Mouse (Mus musculus) heart, postnatal 36 days (tissue): ENCODE measurements around the gene Dbn1. TPM values are rescaled to one million over a fixed set of nuclear protein-coding genes. Genes with fewer than 3 reads are reported as not detected.
"Not testable (repeated sequence)": the region's sequence is repeated elsewhere in the genome, so short reads cannot be mapped to it uniquely, and the experiment has no call there.

Experiments used
- DNase-seq, 2 experiments: peaks; one replicate each; pipeline ENCODE4 v3.0.0; 2021 to 2022
- intact Hi-C: fragments of 180-260 bp; cut with DNase I; formaldehyde crosslinking; loops from one replicate; pipeline ENCODE4 v1.15.1; 2025
- total RNA-seq, 2 experiments: library from RNA; stranded (reverse); gene quantifications; 2 replicates each; pipeline ENCODE4 v1.2.3; 2021

The Dbn1 gene
- total RNA-seq, 2 experiments from 2014 or later: 9.4 to 9.6 TPM

DNA sequence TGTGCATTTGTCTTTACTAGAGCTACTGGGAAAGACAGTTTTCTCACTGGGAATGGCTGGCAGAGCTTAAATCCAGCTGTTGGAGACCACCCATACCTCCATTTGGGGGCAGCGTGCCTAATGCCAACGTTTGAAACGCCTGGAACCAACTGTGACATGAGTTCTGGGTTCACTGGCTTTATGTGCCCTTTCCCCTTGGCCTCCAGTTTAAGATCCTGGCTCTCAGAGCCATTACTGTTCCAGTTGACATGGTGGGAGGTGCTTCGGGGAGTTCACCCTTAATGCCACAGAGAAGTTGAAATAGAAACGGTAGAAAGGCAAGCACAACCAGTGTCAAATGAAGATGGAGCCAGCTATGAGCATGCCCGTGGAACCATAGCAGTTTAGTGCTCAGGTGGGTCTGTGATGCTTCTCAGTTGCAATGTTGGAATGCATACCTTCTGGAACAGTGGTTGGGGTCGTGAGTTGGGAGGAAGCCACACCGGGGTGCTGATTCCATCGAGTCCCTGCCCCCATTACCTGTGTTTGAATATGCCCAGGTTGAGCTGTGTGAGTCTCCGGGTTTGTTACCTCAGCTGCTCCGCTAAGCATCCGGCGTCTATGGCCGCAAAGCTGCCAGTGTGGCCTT lies 24.4 kb downstream of the Dbn1 start:
- intact Hi-C loops: no loop called here
- no peak for DNase-seq

GRCm38 (mm10) chr13:55462965-55463364 lies 24.9 kb downstream of the Dbn1 start:
- DNase-seq: no peak
- intact Hi-C loops: no loop called here

GRCm38 (mm10) chr13:55451785-55452549 lies 35.9 kb downstream of the Dbn1 start:
- intact Hi-C loops: no loop called here
- DNase-seq: peak; percentile 57 to 59

DNA sequence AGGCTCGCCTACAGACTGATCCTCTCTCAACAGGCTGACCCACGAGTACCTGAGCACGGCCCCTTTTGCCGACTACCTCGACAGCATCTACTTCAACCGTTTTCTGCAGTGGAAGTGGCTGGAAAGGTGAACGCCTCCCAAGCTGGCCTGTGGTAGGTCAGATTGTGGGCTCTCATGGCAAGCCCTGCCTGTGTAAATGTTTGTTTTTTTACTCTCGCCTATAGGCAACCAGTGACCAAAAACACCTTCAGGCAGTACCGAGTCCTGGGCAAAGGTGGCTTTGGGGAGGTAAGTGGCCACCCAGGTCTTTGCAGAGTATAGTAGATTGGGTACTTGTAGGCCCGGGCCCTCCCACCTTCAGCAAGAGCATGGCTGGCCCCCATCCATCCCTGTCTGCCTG lies 36.6 kb downstream of the Dbn1 start:
- DNase-seq: no peak
- intact Hi-C loops: no loop called here

DNA sequence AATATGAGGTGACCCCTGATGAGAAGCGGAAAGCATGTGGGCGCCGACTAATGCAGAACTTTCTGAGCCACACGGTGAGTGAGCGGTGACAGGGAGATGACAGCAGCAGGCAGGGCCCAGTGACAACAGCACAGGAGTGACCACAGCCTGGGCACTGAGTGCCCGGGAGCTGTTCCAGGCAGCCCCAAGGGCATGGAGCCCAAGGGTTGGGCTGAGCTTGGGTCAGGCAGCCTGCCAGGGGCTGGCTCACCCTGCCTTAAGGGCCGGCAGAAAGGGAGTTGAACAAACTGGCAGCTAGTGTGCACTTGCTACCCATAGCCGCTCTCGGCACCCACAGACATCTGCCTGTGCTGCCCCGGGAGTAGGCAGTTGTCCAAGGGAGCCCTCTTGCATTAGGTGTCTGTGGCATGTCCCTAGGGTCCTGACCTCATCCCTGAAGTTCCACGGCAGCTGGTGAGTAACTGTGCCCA lies 37.4 kb downstream of the Dbn1 start:
- intact Hi-C loops: no loop called here
- peak; percentile 76 to 79 for DNase-seq

GRCm38 (mm10) chr13:55449679-55450441 lies 38.1 kb downstream of the Dbn1 start:
- intact Hi-C loops: loop anchor here (2.0 kb wide), 1 partner anchor 65 kb away; no protein-coding TSS in a partner anchor
- no peak for DNase-seq

- no peak for DNase-seq
- intact Hi-C loops: loop anchor here (2.0 kb wide), 1 partner anchor 66 kb away; no protein-coding TSS in a partner anchor
These were observed 38.7 kb downstream of the Dbn1 start for GRCm38 (mm10) chr13:55449205-55449604.

DNA sequence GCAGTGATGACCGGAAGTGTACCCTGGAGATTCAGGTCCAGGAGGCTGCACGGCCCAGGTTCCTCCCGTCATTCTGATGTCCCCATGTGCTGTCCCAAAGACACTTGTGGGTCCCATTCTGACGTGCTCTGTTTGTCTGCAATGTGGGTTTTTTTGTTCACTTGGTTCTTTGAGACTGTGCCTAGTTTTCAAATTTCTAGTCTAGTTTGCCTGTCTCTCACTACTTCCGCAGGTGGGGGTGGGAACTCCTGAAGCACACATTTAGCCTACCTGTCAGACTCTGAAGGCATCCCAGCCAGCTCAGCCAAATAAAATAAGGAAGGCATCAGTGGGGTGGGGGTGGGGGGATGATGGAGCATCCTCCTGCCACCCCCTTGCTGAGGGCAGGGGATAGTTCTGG lies 39.8 kb downstream of the Dbn1 start:
- DNase-seq: no peak
- intact Hi-C loops: loop anchor here (2.0 kb wide), 1 partner anchor 67 kb away; no protein-coding TSS in a partner anchor

DNA sequence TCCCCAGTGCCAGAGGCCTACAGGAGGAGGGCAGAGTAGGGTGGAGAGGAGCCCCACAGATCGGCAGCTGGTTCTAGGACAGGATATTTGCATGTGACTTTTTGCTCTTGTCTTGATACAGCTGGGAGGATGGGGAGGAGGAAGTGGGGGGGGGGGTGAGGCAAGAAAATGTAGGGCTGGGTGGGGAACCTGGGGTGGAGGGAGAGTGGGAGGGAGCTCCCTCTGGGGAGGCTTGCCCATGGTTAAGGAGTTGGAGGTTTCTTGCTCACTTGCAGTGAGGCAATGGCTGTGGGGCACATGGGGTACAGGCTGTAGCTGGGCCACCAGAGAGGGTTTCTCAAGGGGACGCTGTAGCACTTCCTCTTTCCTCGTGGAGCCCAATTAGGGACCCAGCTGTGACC lies 40.4 kb downstream of the Dbn1 start:
- DNase-seq: no peak
- intact Hi-C loops: no loop called here

DNA sequence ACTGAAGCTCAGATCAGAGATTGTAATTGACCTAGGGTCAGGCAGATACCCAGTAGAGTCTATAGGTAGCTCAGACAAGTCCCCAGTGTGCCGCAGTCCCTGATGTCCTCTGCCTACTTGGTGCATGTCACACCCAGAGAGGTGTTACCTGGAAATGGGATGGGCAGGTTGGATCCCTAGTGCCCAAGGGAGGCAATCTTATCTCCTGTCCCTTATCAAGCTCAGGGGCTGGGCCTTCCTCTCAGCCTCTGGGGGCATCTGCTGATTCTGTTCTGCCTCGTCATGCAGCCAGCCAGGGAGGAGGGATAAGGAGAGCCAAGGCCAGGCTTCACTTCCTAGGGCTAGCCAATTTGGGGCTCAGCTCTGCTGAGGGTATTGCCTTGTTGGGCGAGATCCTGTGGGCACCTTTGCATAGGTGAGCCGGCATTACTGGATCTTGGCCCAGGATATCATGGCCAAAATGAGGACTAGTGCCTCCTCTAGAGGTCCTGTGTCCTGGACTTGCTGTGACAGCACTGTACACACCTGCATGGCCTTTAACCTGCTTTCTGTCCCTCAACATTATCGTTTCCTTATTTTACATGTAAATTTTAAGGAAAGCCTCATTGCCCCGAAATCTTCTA lies 41.3 kb downstream of the Dbn1 start:
- intact Hi-C loops: no loop called here
- DNase-seq: no peak

GRCm38 (mm10) chr13:55445361-55446091 lies 42.4 kb downstream of the Dbn1 start:
- intact Hi-C loops: no loop called here
- DNase-seq: no peak

GRCm38 (mm10) chr13:55444937-55445315 lies 43.0 kb downstream of the Dbn1 start, which contains the start of gene Grk6:
Gene Grk6 (plus strand): TSS chr13:55445072.
- intact Hi-C loops: no loop called here
- peak; percentile 97 to 99 for DNase-seq

DNA sequence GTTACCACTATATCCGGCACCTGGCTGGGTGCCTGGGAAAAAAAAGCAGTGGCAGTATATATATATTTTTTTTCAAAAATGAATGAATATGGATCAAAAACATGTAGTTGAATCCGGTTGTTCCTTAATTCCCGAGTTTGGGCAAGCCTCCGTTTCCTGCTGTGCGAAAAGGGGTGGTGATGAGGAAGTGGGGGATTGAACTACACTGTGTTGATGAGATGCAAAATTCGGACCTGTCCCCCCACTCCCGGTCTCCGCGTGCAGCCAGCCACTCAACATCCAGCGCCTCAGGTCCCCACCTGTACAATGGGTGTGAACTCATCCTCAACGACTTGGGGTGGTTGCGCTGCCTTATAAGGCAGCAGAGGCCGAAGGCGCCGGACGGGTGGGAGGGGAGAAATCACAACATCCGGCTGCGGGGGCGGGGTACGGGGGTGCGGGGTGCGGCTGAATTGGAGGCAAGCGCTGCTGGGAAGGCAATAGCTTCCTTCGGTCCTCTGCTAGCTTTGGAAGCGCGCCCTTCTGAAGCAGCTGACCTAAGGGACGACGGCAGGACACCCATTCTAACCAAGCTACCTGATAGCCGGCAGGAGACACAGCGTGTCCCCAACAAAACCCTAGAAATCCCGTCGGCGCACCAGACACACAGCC lies 43.5 kb downstream of the Dbn1 start:
- intact Hi-C loops: no loop called here
- no peak for DNase-seq

DNA sequence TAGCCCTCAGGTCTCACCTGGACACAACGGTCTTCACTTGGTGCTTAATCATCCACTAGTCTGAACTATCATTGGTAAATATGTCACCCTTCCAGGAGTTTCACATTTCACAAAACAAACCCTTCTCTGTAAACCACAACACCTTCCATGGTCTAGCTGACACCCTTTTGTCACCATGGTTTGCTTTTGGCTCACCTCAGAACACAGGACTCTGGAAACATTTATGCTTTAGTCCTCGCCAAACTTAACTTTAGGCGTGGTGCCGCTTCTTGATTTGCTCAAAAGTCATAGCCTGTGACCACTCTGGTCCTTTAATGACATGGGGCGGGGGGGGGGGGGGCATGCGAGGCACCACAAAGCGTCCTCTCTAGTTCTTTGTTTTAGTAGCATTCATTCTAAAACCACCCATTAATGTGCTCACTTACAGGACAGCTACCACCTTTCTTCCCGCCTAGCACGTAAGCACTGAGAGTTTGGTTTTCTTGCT lies 44.1 kb downstream of the Dbn1 start:
- no peak for DNase-seq
- intact Hi-C loops: loop anchor here (2.0 kb wide), 1 partner anchor 25 kb away; no protein-coding TSS in a partner anchor

DNA sequence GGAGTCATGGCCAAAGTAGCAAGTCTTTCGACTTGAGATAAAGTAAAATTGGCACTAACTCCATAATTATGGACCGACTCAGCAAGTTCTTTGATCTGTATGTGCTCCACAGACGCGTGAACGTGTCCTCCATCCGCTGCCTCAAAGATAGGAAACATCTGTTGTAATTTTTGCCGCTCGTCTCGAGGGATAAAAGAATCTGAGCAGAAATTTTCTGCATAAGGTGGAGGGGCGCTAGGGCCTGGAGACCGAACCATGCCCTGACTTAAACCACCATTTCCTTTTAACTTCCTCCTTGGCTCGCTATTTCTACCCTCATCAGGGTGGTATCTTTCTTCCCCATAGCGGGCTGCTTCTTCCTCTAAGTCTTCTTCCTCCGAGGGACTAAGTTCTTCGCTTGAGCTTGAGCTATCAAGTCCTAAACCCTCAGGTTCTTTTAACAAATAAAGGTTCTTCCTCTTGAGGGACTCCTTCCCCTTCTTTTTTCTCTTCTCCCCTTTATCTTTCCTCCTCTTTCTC lies 50.7 kb downstream of the Dbn1 start:
- DNase-seq, intact Hi-C loops: not testable (repeated sequence)

DNA sequence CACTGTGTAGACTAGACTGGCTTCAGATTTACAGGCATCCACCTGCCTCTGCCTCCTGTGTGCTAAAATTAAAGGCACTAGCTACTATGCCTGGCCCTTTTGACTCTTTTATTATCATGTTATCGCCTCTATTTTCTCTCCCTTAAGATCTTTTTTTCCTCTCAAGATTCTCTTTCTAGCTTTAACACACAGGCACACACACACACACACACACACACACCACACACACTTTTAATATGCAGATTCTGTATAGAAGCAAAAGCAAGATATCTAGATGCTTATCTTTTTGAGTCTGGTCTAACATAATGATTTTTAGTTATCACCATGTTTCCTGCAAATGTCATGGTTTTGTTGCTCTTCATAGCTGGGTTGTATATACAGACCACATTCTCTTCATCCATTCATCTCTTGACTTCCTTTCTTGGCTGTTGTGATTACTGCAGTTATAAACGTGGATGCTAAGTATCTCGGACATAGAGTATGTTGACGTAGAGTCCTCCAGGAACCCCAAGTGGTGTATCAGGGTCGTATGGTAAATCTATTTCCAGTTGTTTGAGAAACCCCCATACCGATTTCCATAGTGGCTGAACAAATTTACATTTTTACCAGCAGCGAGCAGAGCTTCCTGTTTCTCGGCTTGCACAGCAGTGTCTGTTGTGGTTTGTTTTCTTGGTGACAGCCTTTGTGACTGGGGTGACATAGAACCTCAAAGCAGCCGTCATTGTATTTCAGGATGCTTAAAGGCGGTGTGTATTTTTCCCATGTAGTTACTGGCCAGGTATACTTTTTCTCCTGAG lies 55.8 kb downstream of the Dbn1 start:
- DNase-seq: no peak
- intact Hi-C loops: no loop called here

DNA sequence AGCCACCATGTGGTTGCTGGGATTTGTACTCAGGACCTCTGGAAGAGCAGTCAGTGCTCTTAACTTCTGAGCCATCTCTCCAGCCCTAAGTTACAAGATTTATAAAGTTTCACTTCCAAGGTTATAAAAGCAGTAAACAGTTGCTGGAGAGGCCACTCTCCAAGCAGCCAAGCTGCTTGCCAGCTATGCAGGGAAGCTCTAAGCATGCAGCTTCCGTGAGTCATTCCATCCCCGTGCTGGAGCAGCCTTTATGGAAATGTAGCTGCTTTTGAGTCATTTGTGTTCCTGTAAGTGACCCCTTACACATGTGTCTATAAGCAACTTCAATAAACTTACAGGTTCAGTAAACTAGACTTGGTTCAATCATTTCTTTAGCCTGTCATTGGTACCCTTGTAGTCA lies 57.3 kb downstream of the Dbn1 start:
- no peak for DNase-seq
- intact Hi-C loops: no loop called here

DNA sequence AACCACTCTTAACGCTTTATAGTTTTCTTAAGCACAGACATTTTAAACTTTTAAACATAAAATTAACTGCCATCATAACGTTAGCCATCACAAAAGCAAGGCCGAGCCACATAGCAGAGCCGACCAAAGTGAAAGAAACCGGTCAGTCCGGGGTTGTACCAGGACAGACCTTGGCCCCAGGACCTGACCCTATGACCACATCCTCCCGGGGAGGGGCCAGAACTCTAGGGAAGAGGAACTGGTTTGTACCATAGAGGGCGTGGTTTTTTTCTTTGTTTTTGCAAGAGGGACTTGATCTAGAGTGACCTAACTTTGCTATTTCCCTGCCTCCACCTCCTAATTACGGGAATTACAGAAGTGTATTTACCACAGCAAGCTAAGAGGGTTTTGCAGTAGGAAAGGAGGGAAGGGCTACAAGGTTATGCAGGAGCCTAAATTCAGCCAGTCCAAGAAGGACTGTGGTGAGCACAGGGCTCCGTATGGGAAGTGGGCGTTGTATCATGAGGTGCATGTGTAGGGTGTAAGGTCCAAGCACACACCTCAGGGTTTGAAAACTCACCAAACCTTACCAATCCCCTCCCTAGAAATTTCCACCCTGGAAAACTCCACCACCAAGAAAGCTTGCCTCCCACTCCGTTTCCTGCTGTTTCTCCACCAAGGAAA lies 58.6 kb downstream of the Dbn1 start:
- peak; percentile 60 to 70 for DNase-seq
- intact Hi-C loops: no loop called here
